Mouse (Mus musculus) B cell, adult 62 days (primary cell): Measurements from ENCODE around the gene Zmym5. TPM values are rescaled to one million over a fixed set of nuclear protein-coding genes. Genes with fewer than 3 reads are reported as not detected.

Source experiments
- total RNA-seq: library from RNA; stranded (reverse); gene quantifications from 4 replicates; pipeline ENCODE4 v1.2.4, GENCODE M21; 2023

Gene Zmym5
- total RNA-seq: 70.7 to 80.5 TPM (median 78.6 TPM) in 4 replicates

GRCm38 (mm10) chr14:56811701-56812339, at the start of gene Zmym5:
TSS of gene Zmym5 (minus strand) at chr14:56811716.

GRCm38 (mm10) chr14:56778200-56778932, 33.1 kb downstream of the Zmym5 start, which contains the start of gene Pspc1:
TSS of gene Pspc1 (minus strand) at chr14:56778316.

Other genes starting within 250 kb of the Zmym5 start
- gene Cenpj, start 236.3 kb downstream of the Zmym5 start, total RNA-seq: 9.5 to 16.4 TPM (median 10.9 TPM) in 4 replicates
- gene Parp4, start 236.1 kb downstream of the Zmym5 start, total RNA-seq: 73.6 to 80.3 TPM (median 76.9 TPM) in 4 replicates
- gene Mphosph8, start 143.5 kb downstream of the Zmym5 start, total RNA-seq: 38.1 to 55.4 TPM (median 43.7 TPM) in 4 replicates
- 76.3 to 88.5 TPM (median 82.7 TPM) in 4 replicates for gene Pspc1, start 33.4 kb downstream of the Zmym5 start, total RNA-seq
- gene Zmym2, start 74.9 kb upstream of the Zmym5 start, total RNA-seq: 120 to 132 TPM (median 124 TPM) in 4 replicates
- gene Gja3, start 246.4 kb upstream of the Zmym5 start, total RNA-seq: not detected in 4 replicates